Mouse (Mus musculus) liver, postnatal 0 days (tissue): Measurements from ENCODE around the gene Ptpra.

ENCODE experiments used
- CTCF ChIP-seq: sonication (generic); IDR thresholded peaks from 2 replicates; pipeline ENCODE4 v1.5.1; 2016; ENCODE audit warnings: antibody characterized with exemption, low read depth
- EP300 ChIP-seq: IDR thresholded peaks from 2 replicates; pipeline ENCODE4 v1.6.1; 2016; ENCODE audit warnings: antibody characterized with exemption, low read depth, mild to moderate bottlenecking

GRCm38 (mm10) chr2:130536890-130537289 lies 86.8 kb downstream of the Ptpra start:
- TF ChIP-seq CTCF = no peak
- TF ChIP-seq EP300 = no peak
